ENCODE assay signal across 13 mouse cellular contexts in the genomic region with DNA sequence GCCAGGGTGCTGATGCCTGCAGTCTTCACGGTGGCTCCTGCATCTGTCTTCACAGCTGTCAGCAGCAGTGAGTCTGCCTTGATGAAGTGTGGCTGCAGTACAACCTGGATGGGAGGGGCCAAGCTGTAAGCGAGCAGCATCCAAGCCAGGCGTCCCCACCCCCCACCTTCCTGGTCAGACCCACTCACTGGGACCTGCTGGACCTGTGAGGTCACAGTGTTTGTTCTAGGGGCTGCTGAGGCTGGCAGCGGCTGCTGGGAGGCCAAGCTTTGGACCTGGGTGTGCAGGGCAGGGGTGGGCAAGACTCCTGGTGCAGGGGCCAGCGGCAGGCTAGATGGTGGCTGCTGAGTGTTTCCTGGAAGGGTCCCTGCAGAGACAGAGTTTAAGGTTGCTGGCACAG. TPM values are rescaled to one million over a fixed set of nuclear protein-coding genes. Genes with fewer than 3 reads are reported as not detected.
DNase-seq lines count a peak whose midpoint lies in the region; ATAC-seq and TF ChIP-seq lines count a peak whose summit lies in the region.
"Had no signal": no experiment of that assay in that cellular context is flagged by ENCODE, and none has a peak within 500 bp of the region (broad histone marks: within the 10 kb centered on the region; RNA-seq: fewer than 3 reads in every experiment).

No protein-coding gene starts in this region.

- WGBS in forebrain, embryonic 14.5 days, result 87% methylated on average over 5 of the region's 5 CpGs
- WGBS in forebrain, postnatal 0 days, result 79% methylated on average over 5 of the region's 5 CpGs
- 91% methylated on average over 5 of the region's 5 CpGs for WGBS in midbrain, embryonic 10.5 days
- WGBS in midbrain, embryonic 13.5 days, result 80% methylated on average over 5 of the region's 5 CpGs
- 59% methylated on average over 5 of the region's 5 CpGs for whole genome bisulfite sequencing in limb, embryonic 13.5 days
- 36% methylated on average over 5 of the region's 5 CpGs for WGBS in stomach, postnatal 0 days

- H3K9me3 ChIP-seq in forebrain, embryonic 14.5 days (replicated peaks; ENCODE audit: control insufficient read depth, low read length), result no peaks in the 10 kb centered on the region
- H3K9me3 ChIP-seq in forebrain, postnatal 0 days (ENCODE audit: low read length), result no peaks in the 10 kb centered on the region
- no peaks in the 10 kb centered on the region for H3K9me3 ChIP-seq in midbrain, embryonic 10.5 days (replicated peaks)
- no peaks in the 10 kb centered on the region for H3K9me3 ChIP-seq in midbrain, embryonic 13.5 days
- H3K9me3 ChIP-seq in limb, embryonic 13.5 days, result no peaks in the 10 kb centered on the region
- no peaks in the 10 kb centered on the region for H3K9me3 ChIP-seq in stomach, postnatal 0 days (ENCODE audit: control insufficient read depth, low read length)

- DNase-seq in forebrain, embryonic 14.5 days (ENCODE audit: low spot score), result no peak
- DNase-seq in forebrain, postnatal 0 days, result no peak
- DNase-seq in midbrain, embryonic 10.5 days (ENCODE audit: low spot score), result no peak
- DNase-seq in stomach, postnatal 0 days (ENCODE audit: low spot score), result peak; percentile 57
- no peak for DNase-seq in layer of hippocampus, adult 9-11 months
- DNase-seq: adrenal gland, adult 2 months; kidney, postnatal 25 days; right cerebral cortex, postnatal 4 days had no signal

- H3K27me3 ChIP-seq in forebrain, embryonic 14.5 days (replicated peaks; ENCODE audit: control insufficient read depth, insufficient read depth, low read length), result no peaks in the 10 kb centered on the region
- no peaks in the 10 kb centered on the region for H3K27me3 ChIP-seq in forebrain, postnatal 0 days (ENCODE audit: insufficient read depth, low read length)
- no peaks in the 10 kb centered on the region for H3K27me3 ChIP-seq in midbrain, embryonic 10.5 days (ENCODE audit: low read depth, poor library complexity, severe bottlenecking)
- no peaks in the 10 kb centered on the region for H3K27me3 ChIP-seq in midbrain, embryonic 13.5 days
- no peaks in the 10 kb centered on the region for H3K27me3 ChIP-seq in limb, embryonic 13.5 days
- no peaks in the 10 kb centered on the region for H3K27me3 ChIP-seq in stomach, postnatal 0 days (ENCODE audit: control insufficient read depth, insufficient read depth, low read length)

- no peak overlapping the region for H3K9ac ChIP-seq in forebrain, embryonic 14.5 days (ENCODE audit: low read length)
- no peak overlapping the region for H3K9ac ChIP-seq in forebrain, postnatal 0 days
- no peak overlapping the region for H3K9ac ChIP-seq in midbrain, embryonic 13.5 days (replicated peaks)
- H3K9ac ChIP-seq in limb, embryonic 13.5 days, result 0 out of 2 replicates have a peak overlapping the region, but pooled peaks have one; percentile 14
- H3K9ac ChIP-seq in stomach, postnatal 0 days (ENCODE audit: low read length), result no peak overlapping the region

- TF ChIP-seq EP300 in stomach, postnatal 0 days (optimal IDR thresholded peaks at IDR 0.05), result no peak

- H3K36me3 ChIP-seq in forebrain, embryonic 14.5 days (ENCODE audit: control insufficient read depth, insufficient read depth, low read length), result peaks cover 62% of the 10 kb centered on the region
- H3K36me3 ChIP-seq in forebrain, postnatal 0 days (ENCODE audit: insufficient read depth), result peaks cover 56% of the 10 kb centered on the region
- peaks cover 64% of the 10 kb centered on the region for H3K36me3 ChIP-seq in midbrain, embryonic 10.5 days
- peaks cover 62% of the 10 kb centered on the region for H3K36me3 ChIP-seq in midbrain, embryonic 13.5 days
- H3K36me3 ChIP-seq in limb, embryonic 13.5 days, result peaks cover 64% of the 10 kb centered on the region
- peaks cover 49% of the 10 kb centered on the region for H3K36me3 ChIP-seq in stomach, postnatal 0 days (ENCODE audit: control insufficient read depth, insufficient read depth, low read length)

- 0 out of 2 replicates have a peak overlapping the region, but pooled peaks have one; percentile 27 for H3K27ac ChIP-seq in forebrain, embryonic 14.5 days (ENCODE audit: low read depth, low read length)
- no peak overlapping the region for H3K27ac ChIP-seq in forebrain, postnatal 0 days (ENCODE audit: low read depth, low read length)
- peak overlapping the region; percentile 55; the same call in 1 of the 2 replicates for H3K27ac ChIP-seq in midbrain, embryonic 10.5 days (replicated peaks)
- H3K27ac ChIP-seq in midbrain, embryonic 13.5 days, result no peak overlapping the region
- no peak overlapping the region; the same call in 1 of the 2 replicates for H3K27ac ChIP-seq in limb, embryonic 13.5 days
- H3K27ac ChIP-seq in stomach, postnatal 0 days (replicated peaks), result no peak overlapping the region
- H3K27ac ChIP-seq: left cerebral cortex, adult 2 months; macrophage had no signal

- no peak overlapping the region for H3K4me3 ChIP-seq in forebrain, embryonic 14.5 days (ENCODE audit: low read depth, low read length)
- H3K4me3 ChIP-seq in forebrain, postnatal 0 days (ENCODE audit: low read depth, low read length), result no peak overlapping the region
- no peak overlapping the region for H3K4me3 ChIP-seq in midbrain, embryonic 10.5 days
- H3K4me3 ChIP-seq in midbrain, embryonic 13.5 days (replicated peaks), result no peak overlapping the region
- no peak overlapping the region for H3K4me3 ChIP-seq in limb, embryonic 13.5 days
- H3K4me3 ChIP-seq in stomach, postnatal 0 days (ENCODE audit: low read depth, low read length), result no peak overlapping the region
- H3K4me3 ChIP-seq: left cerebral cortex, adult 2 months had no signal

- H3K4me1 ChIP-seq in forebrain, embryonic 14.5 days (ENCODE audit: control insufficient read depth, insufficient read depth, low read length), result peaks cover 37% of the 10 kb centered on the region
- peaks cover 24% of the 10 kb centered on the region for H3K4me1 ChIP-seq in forebrain, postnatal 0 days (ENCODE audit: insufficient read depth)
- peaks cover 61% of the 10 kb centered on the region for H3K4me1 ChIP-seq in midbrain, embryonic 10.5 days
- peaks cover 70% of the 10 kb centered on the region for H3K4me1 ChIP-seq in midbrain, embryonic 13.5 days (replicated peaks)
- H3K4me1 ChIP-seq in limb, embryonic 13.5 days, result peaks cover 52% of the 10 kb centered on the region
- peaks cover 17% of the 10 kb centered on the region for H3K4me1 ChIP-seq in stomach, postnatal 0 days (replicated peaks; ENCODE audit: control insufficient read depth, insufficient read depth)

- TF ChIP-seq CTCF in forebrain, postnatal 0 days (IDR thresholded peaks at IDR 0.05; ENCODE audit: low read depth), result no peak
- TF ChIP-seq CTCF in stomach, postnatal 0 days (IDR thresholded peaks at IDR 0.05; ENCODE audit: low read depth), result no peak

- H3K4me2 ChIP-seq in forebrain, embryonic 14.5 days (ENCODE audit: low read length), result no peak overlapping the region
- H3K4me2 ChIP-seq in forebrain, postnatal 0 days (ENCODE audit: low read depth), result no peak overlapping the region
- H3K4me2 ChIP-seq in midbrain, embryonic 13.5 days (replicated peaks), result no peak overlapping the region
- H3K4me2 ChIP-seq in limb, embryonic 13.5 days (replicated peaks), result no peak overlapping the region
- H3K4me2 ChIP-seq in stomach, postnatal 0 days (replicated peaks; ENCODE audit: low read depth), result no peak overlapping the region

- no peak for ATAC-seq in forebrain, embryonic 14.5 days
- ATAC-seq in forebrain, postnatal 0 days, result no peak
- ATAC-seq in midbrain, embryonic 13.5 days, result no peak
- no peak for ATAC-seq in limb, embryonic 13.5 days (ENCODE audit: low FRiP score, low read depth)
- ATAC-seq in stomach, postnatal 0 days (ENCODE audit: low FRiP score, low TSS enrichment), result no peak
- ATAC-seq in CD4-positive, CD25-positive, alpha-beta regulatory T cell, adult 4 months, result no peak

RNA-seq across cellular contexts. Expression of a gene that starts 16.2 kb away (rescaled TPM):
- polyA plus RNA-seq in forebrain, embryonic 14.5 days (2014; fragmentation: Nextera tagmentation; extraction: Ambion mirVana), result 42.6 and 44.3 TPM in 2 replicates
- total RNA-seq in forebrain, postnatal 0 days (2014; rRNA removed), result 56.2 and 70.7 TPM in 2 replicates
- 28.9 and 32.8 TPM in 2 replicates for polyA plus RNA-seq in forebrain, postnatal 0 days (2015; fragmentation: Nextera tagmentation; extraction: Ambion mirVana)
- 47.0 and 51.0 TPM in 2 replicates for polyA plus RNA-seq in midbrain, embryonic 10.5 days (2016; fragmentation: Nextera tagmentation; extraction: Ambion mirVana)
- 38.5 and 46.0 TPM in 2 replicates for polyA plus RNA-seq in midbrain, embryonic 13.5 days (2015; fragmentation: Nextera tagmentation; extraction: Ambion mirVana)
- 64.5 and 65.7 TPM in 2 replicates for polyA plus RNA-seq in limb, embryonic 13.5 days (2015; fragmentation: Nextera tagmentation; extraction: Ambion mirVana)
- 44.7 and 47.9 TPM in 2 replicates for polyA plus RNA-seq in stomach, postnatal 0 days (2015; fragmentation: Nextera tagmentation; extraction: Ambion mirVana)
- 10 to 100 TPM; 20.7 to 28.6 TPM for polyA plus RNA-seq in CD4-positive, CD25-positive, alpha-beta regulatory T cell, adult 4 months (2017; shearing (Covaris generic))

Comparison
In these comparisons a context has a peak if more than half of its experiments do, and no peak if none do; other contexts are left out.
1. H3K27ac ChIP-seq: peak in forebrain, embryonic 14.5 days (single experiment) and midbrain, embryonic 10.5 days (single experiment); none in forebrain, postnatal 0 days (single experiment), midbrain, embryonic 13.5 days (single experiment), limb, embryonic 13.5 days (single experiment) and stomach, postnatal 0 days (single experiment).